Mouse (Mus musculus) midbrain, embryonic 14.5 days (tissue): Measurements from ENCODE around the gene Atp1a2. TPM values are rescaled to one million over a fixed set of nuclear protein-coding genes. Genes with fewer than 3 reads are reported as not detected.
"Not testable (repeated sequence)": the region's sequence is repeated elsewhere in the genome, so short reads cannot be mapped to it uniquely, and the experiment has no call there.

Experiments
- ATAC-seq: fragments of 200-750 bp; cut with Nextera tagmentation; 2 replicates; pipeline ENCODE4 v1.8.0; 2017; ENCODE audit warnings: moderate number of reproducible peaks, moderate library complexity; ENCODE audit not compliant: low FRiP score, low TSS enrichment
- DNase-seq: peaks from one replicate; pipeline ENCODE4 v3.0.0-alpha.2; 2015
- H3K27ac ChIP-seq: fragments of 300-500 bp; sonication (generic); replicated peaks from 2 replicates; pipeline ENCODE4 v1.5.1; 2014; ENCODE audit warnings: mild to moderate bottlenecking, low read depth, low read length, moderate library complexity
- H3K27me3 ChIP-seq: fragments of 300-500 bp; sonication (generic); 2 replicates; pipeline ENCODE4 v1.6.1; 2014; ENCODE audit warnings: low read length, control low read depth, mixed read lengths; ENCODE audit not compliant: control insufficient read depth, insufficient read depth
- H3K36me3 ChIP-seq: fragments of 300-500 bp; sonication (generic); 2 replicates; pipeline ENCODE4 v1.6.1; 2014; ENCODE audit warnings: low read length, control low read depth; ENCODE audit not compliant: control insufficient read depth, insufficient read depth
- H3K4me1 ChIP-seq: fragments of 300-500 bp; sonication (generic); 2 replicates; pipeline ENCODE4 v1.6.1; 2014; ENCODE audit warnings: mild to moderate bottlenecking, antibody characterized with exemption, low read length, control low read depth; ENCODE audit not compliant: control insufficient read depth, insufficient read depth
- H3K4me2 ChIP-seq: fragments of 300-500 bp; sonication (generic); 2 replicates; pipeline ENCODE4 v1.6.1; 2014; ENCODE audit warnings: mild to moderate bottlenecking, low read length, moderate library complexity
- H3K4me3 ChIP-seq: fragments of 300-500 bp; sonication (generic); replicated peaks from 2 replicates; pipeline ENCODE4 v1.5.1; 2014; ENCODE audit warnings: low read depth, low read length
- H3K9ac ChIP-seq: fragments of 300-500 bp; sonication (generic); replicated peaks from 2 replicates; pipeline ENCODE4 v1.6.1; 2014; ENCODE audit warnings: mild to moderate bottlenecking, low read length, moderate library complexity
- H3K9me3 ChIP-seq: fragments of 300-500 bp; sonication (generic); 2 replicates; pipeline ENCODE4 v1.6.1; 2016; ENCODE audit warnings: low read length, control low read depth, mixed read lengths; ENCODE audit not compliant: control insufficient read depth
- WGBS: fragments of 180-500 bp; shearing (Covaris S2); extraction: QIAGEN DNeasy Blood & Tissue Kit; methylation state at CpG from one replicate; pipeline ENCODE4 v1.1.7; 2014; 5-methylcytosine and 5-hydroxymethylcytosine counted together
- polyA plus RNA-seq: library from polyadenylated mRNA; unstranded; fragments of >200 nt; fragmentation: Nextera tagmentation; extraction: Ambion mirVana; gene quantifications from 2 replicates; pipeline ENCODE4 v1.2.1, GENCODE M21; 2014

Atp1a2 gene
- polyA plus RNA-seq, 1 experiment from 2014 or later: 18.2 TPM

GRCm38 (mm10) chr1:172258314-172258713 lies 39.5 kb downstream of the Atp1a2 start, which contains the start of gene Atp1a4:
Atp1a4 (minus strand) TSS chr1:172258414.
- Histone ChIP-seq H3K4me2 (no peak within 1 kb of the TSS), H3K4me3 (no peak within 1 kb of the TSS), H3K9ac (no peak within 1 kb of the TSS), H3K27me3 (no peaks in the 10 kb centered on the region), H3K27ac (no peak within 1 kb of the TSS), H3K36me3 (no peaks in the 10 kb centered on the region), H3K9me3 (no peaks in the 10 kb centered on the region), H3K4me1 (no peaks in the 10 kb centered on the region)
- no peak for ATAC-seq
- 87% methylated on average over 6 of the region's 6 CpGs for WGBS
- no peak for DNase-seq

- no peaks in the 10 kb centered on the region for H3K36me3 ChIP-seq
- H3K27ac ChIP-seq: no peak overlapping the region
- ATAC-seq (0 out of 2 replicates have a peak, but pooled peaks have one; percentile 40), DNase-seq (peak; percentile 66)
- H3K4me3 ChIP-seq: no peak overlapping the region
- no peaks in the 10 kb centered on the region for H3K9me3 ChIP-seq
- no peak overlapping the region for H3K4me2 ChIP-seq
- 0 out of 2 replicates have a peak, but pooled peaks cover under 1% of the 10 kb centered on the region for H3K4me1 ChIP-seq
- whole genome bisulfite sequencing: 34% methylated on average over 2 of the region's 2 CpGs
- peaks cover 5% of the 10 kb centered on the region; the same call in 1 of the 2 replicates for H3K27me3 ChIP-seq
- H3K9ac ChIP-seq: no peak overlapping the region
Observed at GRCm38 (mm10) chr1:172247679-172248078, 50.2 kb downstream of the Atp1a2 start.

GRCm38 (mm10) chr1:172247216-172247615 lies 50.6 kb downstream of the Atp1a2 start:
- Histone ChIP-seq H3K4me1 (0 out of 2 replicates have a peak, but pooled peaks cover 4% of the 10 kb centered on the region), H3K4me2 (no peak overlapping the region), H3K27me3 (peaks cover 5% of the 10 kb centered on the region; the same call in 1 of the 2 replicates), H3K9me3 (no peaks in the 10 kb centered on the region), H3K9ac (no peak overlapping the region), H3K4me3 (no peak overlapping the region), H3K36me3 (no peaks in the 10 kb centered on the region), H3K27ac (no peak overlapping the region)
- ATAC-seq (no peak), DNase-seq (no peak)
- WGBS: 68% methylated on average over 4 of the region's 4 CpGs

GRCm38 (mm10) chr1:172244645-172245044 lies 53.2 kb downstream of the Atp1a2 start:
- H3K27ac ChIP-seq, H3K9ac ChIP-seq, H3K36me3 ChIP-seq, H3K4me1 ChIP-seq, ATAC-seq, H3K9me3 ChIP-seq, H3K27me3 ChIP-seq, DNase-seq, H3K4me3 ChIP-seq: not testable (repeated sequence)
- WGBS: 54% methylated on average over 23 of the region's 23 CpGs
- 0 out of 2 replicates have a peak overlapping the region, but pooled peaks have one; percentile 1 for H3K4me2 ChIP-seq

GRCm38 (mm10) chr1:172243547-172244205 lies 54.2 kb downstream of the Atp1a2 start:
- WGBS: 32% methylated on average over 16 of the region's 16 CpGs
- Histone ChIP-seq H3K9ac (no peak overlapping the region), H3K27ac (no peak overlapping the region), H3K4me2 (no peak overlapping the region), H3K9me3 (no peaks in the 10 kb centered on the region), H3K4me1 (0 out of 2 replicates have a peak, but pooled peaks cover 4% of the 10 kb centered on the region), H3K36me3 (no peaks in the 10 kb centered on the region), H3K27me3 (peaks cover 5% of the 10 kb centered on the region; the same call in 1 of the 2 replicates), H3K4me3 (no peak overlapping the region)
- no peak for DNase-seq
- ATAC-seq: no peak

GRCm38 (mm10) chr1:172242401-172242800 lies 55.5 kb downstream of the Atp1a2 start:
- Histone ChIP-seq H3K36me3 (no peaks in the 10 kb centered on the region), H3K9me3 (no peaks in the 10 kb centered on the region), H3K4me3 (no peak overlapping the region), H3K27ac (no peak overlapping the region), H3K4me1 (0 out of 2 replicates have a peak, but pooled peaks cover 4% of the 10 kb centered on the region), H3K4me2 (no peak overlapping the region), H3K27me3 (peaks cover 5% of the 10 kb centered on the region; the same call in 1 of the 2 replicates), H3K9ac (no peak overlapping the region)
- ATAC-seq: peak; percentile 54
- 11% methylated on average over 2 of the region's 2 CpGs for WGBS
- peak; percentile 58 for DNase-seq

- 27% methylated on average over 6 of the region's 6 CpGs for WGBS
- no peaks in the 10 kb centered on the region for H3K36me3 ChIP-seq
- 0 out of 2 replicates have a peak, but pooled peaks cover 4% of the 10 kb centered on the region for H3K4me1 ChIP-seq
- DNase-seq (no peak), ATAC-seq (no peak)
- no peak overlapping the region for H3K27ac ChIP-seq
- no peak overlapping the region for H3K4me3 ChIP-seq
- H3K27me3 ChIP-seq: peaks cover 5% of the 10 kb centered on the region; the same call in 1 of the 2 replicates
- H3K4me2 ChIP-seq: no peak overlapping the region
- no peak overlapping the region for H3K9ac ChIP-seq
- no peaks in the 10 kb centered on the region for H3K9me3 ChIP-seq
Observed at GRCm38 (mm10) chr1:172240945-172241708, 56.7 kb downstream of the Atp1a2 start.

- Histone ChIP-seq H3K9me3 (no peaks in the 10 kb centered on the region), H3K27me3 (no peaks in the 10 kb centered on the region), H3K4me3 (no peak overlapping the region), H3K4me1 (no peaks in the 10 kb centered on the region), H3K27ac (no peak overlapping the region), H3K36me3 (no peaks in the 10 kb centered on the region), H3K9ac (no peak overlapping the region), H3K4me2 (no peak overlapping the region)
- ATAC-seq (no peak), DNase-seq (no peak)
- 95% methylated on average over 1 of the region's 1 CpGs for WGBS
Observed at GRCm38 (mm10) chr1:172229215-172229614, 68.6 kb downstream of the Atp1a2 start.
